Mouse (Mus musculus) right cerebral cortex, postnatal 36 days (tissue): ENCODE data around the gene Tmem56.

Experiments
- DNase-seq, 2 experiments: peaks; one replicate each; pipeline ENCODE4 v3.0.0; 2022; ENCODE audit warnings: low spot score in 2 of 2, mixed read lengths in 1 of 2

Gene Tmem56

DNA sequence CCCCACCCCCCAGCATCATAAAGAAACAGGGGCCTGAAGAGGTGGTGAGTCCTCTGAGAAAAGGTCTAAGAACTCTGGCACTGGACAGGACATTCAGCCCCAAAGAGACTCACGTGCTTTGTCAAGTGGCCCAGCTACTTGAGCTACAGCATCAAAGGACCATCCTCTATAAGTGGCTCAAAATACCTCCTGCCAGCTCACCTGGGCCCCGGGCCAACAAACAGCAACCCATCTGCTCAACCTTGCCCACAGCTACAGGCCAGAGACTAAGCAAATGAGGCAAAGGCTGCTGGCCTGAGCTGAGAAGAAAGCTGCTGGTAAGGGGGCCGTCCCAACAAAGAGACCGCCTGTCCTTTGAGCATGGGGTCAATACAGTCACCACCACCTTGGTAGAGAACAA is 5.3 kb downstream of the Tmem56 start:
- DNase-seq, result no peak

DNA sequence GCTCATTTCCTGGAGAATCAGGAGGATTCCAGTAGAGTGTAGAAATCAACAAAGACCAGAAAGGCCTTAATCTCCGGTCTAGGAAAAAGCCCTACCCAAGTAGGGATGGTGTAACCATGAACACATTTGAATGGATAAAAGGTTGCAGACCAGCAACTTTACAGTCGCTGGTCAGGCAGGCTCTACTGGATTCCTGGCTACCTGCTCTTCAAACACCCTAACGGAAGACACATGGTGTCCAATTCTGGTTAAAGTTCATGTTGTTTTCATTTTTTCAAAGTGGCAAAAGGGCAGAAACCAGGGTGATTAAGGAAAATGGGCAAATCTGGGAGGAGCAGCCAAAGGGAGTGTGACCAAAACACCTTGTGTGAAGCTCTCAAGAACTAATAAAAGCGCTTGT is 5.9 kb downstream of the Tmem56 start:
- DNase-seq, result no peak

DNA sequence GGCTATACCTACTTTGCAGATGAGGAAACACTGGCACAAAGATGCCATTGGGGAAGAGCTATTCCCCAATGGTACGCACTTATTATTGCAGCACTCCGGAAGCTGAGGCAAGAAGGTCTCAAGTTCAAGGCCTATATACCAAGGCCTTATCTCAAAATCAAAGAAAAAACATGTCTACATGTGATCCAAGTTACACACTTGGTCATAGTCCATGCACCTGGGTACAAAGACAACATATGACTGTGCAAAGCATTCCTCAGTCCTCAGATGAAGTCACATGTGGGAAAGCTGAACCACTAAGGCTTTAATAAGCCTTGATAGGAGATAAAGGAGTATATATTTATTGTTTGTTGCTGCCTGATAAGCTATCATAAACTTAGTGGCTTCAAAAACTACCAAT is 8.9 kb downstream of the Tmem56 start:
- no peak for DNase-seq

DNA sequence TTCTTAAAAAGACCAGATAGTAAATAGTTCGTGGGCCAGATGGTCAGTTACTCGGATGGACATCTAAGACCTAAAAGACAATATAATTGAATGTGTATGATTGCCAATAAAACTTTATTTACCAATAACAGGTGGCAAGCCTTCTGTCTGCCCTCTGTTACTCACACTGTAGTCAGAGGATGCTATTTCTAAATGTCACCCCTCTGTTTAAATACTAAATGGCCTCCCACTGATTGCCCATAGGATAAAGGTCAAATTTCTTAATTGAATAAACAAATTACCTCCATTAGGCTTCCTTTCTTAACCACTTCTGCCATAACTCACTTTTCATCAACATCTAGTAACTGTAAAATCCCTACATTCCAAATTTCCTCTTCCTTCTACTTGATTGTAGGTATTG is 10.3 kb downstream of the Tmem56 start:
- no peak for DNase-seq

DNA sequence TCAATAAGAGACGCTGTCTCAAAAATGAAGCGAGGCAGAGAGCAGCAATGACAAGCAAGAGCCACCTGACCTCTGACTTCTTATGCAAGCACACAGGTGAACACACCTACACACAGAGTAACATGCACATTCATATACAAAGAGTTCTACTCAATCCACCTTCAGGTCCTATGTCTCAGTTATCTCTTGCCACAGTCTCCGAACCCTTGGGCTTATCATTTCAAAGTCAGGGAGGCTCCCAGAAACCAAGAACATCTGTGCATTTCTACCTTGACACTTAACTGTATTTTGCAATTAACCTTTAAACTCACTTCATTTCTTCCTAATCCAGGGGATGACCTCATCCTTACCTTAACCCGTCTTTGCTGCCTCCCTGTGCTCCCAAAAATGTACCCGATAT is 15.6 kb downstream of the Tmem56 start:
- DNase-seq, result no peak

DNA sequence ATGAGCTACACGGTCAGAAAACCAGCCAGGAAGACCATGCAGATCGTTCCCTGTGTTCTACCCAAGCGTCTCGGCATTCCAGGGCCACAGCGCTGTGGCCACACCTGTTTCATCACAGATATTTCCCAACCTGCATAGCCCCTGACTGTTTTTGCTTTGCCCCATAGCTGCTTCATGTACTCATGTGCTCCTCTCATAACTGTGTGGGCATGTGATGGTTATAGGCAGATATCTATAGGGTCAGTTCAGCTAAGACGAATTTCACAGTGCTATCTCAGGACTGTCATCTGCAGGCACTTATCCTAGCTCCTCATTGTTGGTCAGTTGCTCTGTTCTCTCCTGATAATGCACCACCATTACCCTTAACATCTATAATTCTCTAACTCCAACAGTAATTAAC is 18.7 kb downstream of the Tmem56 start:
- no peak for DNase-seq

DNA sequence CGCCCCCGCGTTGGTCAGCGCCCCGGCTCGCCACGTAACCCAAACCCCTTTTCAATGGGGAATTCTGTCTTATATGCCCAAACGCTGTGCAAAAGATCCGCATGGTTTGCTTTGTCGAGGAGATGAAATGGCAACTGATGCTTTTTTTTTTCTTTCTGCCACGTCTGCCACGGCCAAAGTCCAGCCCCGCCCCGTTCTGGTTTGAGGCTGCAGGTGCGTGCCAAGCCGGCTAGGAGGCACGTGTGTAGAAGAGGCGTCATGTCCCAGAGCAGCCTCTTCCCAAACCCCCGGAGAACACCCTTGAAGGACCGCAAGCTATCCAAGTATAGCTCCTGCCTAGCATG is 19.7 kb downstream of the Tmem56 start:
- peak; percentile 30 to 36 for DNase-seq

DNA sequence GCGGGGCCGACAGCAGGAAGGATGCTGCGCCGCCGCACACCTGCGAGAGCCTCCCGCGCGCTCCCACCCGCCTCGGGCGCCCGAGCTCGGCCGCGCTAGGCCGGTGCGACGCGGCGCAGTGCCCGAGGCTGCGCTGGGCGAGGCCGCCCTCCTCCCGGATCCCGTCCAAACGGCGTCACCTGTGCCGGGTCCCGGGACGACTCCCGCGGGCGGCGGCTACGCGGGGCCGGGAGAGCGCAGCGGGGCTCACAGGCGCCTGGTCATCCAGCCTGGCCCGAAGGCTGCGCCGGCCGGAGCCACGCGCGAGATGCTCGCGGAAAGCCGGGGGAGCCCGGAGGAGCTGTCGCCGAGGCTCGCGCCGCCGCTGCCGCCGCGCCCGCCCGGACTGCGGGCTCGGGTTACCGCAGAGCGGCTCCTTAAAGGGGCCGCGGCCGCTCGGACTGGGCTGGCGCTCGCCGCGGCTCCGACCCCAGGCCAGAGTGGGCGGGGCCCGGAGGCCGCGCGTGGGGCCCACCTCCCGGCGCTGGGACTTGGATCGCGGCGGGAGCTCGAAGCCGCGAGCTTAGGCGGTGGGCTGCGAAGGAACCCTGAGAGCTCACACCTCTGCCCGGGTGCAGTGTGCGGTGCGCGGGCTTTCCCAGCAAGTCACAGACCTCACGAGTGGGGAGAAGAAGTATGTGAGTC is 20.2 kb downstream of the Tmem56 start:
- peak; percentile 18 to 23 for DNase-seq

DNA sequence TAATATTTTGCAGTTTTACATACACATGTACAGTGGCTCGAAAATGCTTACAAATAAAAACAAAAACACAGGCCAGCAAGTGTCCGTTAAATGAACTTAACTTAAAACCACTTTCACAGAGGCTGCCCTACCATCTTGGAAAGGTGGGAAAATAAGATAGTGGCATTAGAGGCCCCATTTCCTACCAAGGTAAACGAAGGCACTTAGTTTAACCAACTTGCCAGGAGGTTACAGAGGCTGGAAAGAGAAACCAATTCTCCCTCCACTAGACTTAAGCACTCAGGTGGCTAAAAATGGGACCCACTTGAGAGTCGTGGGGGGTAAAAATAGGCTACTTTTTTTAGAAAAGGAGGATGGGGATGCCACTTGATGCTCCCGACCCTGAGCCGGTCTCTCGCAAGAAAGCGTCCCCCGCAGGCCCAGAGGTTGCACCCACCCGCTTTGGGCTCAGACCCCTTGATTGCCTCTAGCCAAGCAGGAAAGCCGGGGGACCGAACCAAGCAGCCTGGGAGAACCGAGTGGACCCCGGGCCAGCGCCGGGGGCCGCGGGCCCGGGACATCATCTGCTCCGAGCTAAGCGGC is 20.9 kb downstream of the Tmem56 start:
- DNase-seq, result no peak

DNA sequence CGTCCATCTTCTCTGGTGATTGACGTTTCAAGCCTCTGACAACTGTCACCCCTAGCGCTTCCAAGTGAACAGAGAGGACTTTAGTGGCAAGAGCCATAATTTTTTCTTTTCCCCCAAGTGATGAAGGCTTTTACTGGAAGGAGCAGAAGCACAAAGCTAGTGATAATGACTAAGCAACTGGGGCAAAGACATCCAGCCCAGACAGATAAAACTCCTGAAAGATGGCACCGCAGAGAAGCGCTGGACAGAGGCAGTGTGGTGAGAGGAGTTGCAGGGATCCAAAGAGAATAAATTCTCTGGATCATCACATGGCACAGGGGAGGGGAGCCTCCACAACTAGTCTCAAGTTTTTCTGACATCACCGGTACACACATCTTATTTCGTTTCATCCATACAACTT is 21.6 kb downstream of the Tmem56 start:
- no peak for DNase-seq

DNA sequence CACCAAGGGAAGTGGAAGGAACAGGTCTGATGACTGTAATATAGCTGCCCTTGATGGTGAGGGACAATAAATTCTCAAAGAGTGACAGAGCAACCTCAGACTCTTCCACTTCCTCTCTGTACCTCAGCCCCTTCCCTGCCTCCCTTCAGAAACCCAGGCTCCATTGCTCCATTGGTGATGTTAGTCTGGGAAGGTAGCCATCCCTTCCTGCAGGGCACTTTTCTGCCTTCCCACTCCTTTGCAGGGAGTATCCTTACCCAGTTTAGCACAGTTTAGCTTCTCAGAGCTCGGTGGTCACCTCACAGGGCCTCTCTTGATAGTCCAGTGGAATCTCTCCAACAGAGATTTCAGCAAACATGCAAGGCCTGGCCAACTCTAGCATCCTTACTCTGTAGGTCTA is 22.1 kb downstream of the Tmem56 start:
- no peak for DNase-seq

DNA sequence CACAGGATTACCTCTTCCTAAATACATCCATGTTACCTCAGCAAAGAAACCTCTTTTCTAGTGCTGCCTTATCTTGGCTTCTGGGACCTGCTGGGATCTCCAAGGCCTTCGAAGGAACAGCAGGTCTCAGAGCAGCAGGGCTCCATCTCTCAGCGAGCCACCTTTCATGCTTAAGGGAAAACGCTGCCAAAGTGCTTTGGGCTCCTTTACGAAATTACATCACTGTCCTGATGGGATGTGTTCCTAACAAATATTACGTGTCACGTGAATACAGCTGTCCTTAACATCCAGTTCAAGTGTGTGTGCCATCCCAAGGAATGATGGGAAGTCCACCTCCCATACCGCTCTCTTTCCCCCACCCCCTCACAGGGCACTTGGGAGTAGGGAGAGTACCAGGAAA is 22.9 kb downstream of the Tmem56 start:
- no peak for DNase-seq

DNA sequence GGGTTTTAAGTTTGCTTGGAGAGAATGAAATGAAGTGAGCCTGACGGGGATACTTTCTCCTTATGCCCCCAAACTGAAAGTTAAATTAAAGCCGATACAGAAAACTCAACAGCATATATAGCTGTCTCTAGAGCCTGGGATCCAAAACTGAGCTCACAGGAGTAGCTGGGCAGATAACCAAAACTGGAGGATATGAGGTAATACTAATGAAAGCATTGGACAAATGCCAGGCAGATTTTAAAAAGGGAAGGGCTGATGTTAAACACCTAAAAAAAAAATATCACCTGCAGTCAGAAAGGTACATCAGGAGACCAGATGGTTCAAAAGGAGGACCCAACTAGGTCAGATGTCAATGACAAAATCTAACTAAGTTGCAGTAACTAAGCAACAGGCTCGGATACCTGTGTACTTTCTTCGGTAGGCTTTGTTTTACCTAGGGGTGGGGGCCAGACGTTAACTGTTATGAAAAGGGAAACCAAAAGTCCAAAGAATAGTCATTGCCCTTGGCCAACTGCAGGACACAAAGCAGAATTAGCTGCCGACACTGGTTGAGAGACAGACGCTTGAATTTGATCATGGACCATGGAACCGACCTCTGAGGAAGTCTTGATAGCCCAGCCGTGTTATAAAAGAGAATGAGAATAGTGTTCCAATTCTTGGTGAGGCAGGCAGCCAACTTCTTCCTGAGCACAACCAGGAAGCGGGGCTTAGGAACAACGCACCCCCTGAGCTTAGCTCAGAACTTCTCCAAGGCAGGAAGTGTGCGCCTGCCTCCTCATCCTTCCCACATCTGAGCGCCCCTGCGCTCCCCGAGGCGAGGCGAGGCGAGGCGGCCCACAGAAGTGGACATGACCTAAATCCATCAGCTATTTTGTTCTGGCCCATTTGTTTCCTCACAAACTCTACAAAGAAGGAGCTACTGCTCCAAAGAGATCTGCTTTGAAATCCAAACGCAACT is 24.1 kb downstream of the Tmem56 start:
- peak in 1 of 2 experiments; percentile 38 for DNase-seq

DNA sequence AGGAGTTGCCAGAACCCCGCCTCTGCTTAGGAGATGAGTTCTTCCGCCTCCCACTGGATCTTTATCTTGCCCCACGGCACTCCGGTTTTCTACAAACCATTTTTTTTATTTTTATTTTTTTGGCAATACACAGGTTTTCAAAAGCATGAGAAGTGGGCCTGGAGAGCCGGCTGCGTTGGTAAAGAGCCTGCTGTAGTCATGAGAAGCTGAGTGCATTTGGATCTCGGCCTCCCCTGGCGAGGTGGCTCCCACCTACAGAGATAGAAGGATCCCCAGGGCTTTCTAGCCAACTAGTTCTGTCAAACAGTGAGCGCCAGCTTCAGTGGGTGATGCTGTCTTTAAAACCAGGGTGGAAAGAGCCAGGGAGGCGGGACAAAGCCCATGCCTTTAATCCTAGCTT is 25.5 kb downstream of the Tmem56 start:
- DNase-seq, result peak; percentile 73 to 74

DNA sequence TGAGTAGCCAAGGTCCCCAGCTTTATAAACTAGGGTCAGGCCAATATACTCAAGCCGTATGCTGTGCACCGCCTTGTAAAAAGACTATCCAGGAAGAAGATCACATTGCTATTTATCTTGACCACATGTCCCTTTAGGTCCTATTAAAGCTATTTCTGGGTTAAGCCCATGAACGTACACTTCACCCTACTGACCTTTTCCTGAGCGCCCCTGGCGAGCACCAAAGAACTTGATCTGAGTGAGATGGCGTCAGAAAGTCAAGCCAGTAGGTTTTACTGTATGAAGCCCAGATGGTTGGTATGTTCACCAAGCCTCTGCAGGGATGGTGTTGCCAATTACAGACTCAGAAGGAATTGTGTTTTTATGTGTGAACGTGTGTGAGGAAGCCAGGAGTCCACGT is 26.8 kb downstream of the Tmem56 start:
- DNase-seq, result no peak

DNA sequence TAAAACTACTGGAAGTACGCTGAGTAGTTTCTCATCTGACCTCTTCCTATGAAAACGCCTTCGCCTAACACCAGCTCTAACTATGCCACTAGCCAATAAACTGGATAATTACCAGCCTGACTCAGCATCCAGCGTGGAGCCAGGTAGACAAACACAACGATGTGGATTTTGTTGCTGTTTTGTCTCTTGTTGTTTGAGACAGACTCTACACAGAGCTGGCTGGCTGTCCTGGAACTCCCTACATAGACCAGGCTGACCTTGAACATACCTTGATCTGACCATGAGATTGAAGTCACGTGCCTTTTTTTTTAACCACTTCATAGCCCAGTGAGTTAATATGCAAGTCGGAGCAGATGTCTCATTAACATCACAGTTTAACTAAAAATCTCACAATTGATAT is 27.4 kb downstream of the Tmem56 start:
- no peak for DNase-seq

DNA sequence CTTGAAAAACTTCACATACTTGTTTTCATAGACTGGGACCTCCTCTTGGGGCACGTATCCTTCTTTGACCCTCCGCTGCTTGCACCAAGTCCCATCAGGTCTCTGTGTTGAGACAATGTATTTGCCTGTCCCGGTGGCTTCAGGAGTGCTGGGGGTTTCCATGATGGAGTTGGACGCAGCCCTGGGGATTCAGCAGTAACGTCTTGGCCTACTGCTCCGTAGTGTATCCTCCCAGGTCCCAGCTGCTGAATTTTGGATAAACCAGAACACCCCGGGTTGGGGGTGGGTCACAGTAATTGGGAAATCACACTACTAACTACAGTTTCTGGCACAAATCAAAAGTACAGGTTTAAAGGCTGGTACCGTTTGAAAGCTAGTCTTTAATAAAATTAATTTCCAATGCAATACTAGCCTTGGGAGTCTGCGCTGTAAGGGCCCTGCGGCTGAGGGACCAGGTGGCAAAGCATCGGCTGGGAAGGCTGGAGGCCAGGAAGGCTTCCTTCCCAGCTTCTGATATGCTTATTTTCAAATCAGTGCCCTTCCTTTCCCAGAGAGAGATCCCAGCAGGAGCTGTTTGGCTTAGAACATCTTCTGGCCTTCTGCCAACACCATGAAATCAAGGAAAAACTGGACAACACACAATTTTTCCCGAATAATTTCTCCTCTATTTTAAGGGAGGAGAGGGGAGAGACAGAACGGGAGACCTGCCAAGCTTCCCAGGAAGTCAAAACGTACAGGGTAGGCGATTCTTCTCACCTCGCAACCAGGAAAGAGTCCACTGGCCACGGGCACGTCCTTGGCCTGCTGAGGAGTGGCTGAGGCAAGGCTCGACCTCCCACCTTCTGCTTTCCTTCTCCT is 32.1 kb downstream of the Tmem56 start:
- no peak for DNase-seq

DNA sequence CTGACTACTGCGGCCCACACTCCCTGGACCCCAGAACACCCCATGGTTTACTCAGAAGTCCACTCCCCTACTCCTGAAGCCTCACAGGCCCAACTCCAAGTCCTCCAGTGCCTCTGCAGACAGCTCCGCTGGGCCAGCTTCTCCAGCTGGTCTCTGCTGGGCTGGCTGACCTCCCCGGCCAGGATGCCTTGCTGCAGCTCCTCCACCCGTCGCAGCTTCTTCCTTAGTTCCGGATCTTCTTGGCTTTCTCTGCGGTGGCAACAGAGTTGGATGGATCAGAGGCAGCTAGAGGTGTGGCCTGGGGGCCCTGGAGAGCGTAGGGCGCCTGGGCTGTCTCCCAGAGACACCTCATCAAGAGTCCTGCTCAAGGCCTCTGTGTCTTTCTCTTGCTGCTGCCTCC is 32.9 kb downstream of the Tmem56 start:
- no peak for DNase-seq

DNA sequence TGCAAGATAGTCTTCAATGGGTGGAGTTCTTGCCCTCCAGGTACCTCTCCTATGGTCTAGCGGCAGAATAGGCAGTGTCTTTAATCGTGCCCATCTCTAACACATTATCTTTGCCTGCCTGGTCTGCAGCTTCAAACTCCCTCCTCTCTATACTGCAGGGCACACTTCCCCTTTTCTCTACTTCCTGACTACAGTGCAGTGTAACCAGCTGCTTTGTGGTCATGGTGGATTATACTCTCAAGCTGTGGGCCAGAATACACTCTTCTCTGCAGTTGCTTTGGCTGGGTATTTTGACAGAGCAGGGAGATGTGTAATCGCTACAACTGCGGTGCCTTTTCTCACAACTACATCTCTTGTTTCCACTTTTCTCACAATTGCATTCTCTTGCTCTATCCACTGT is 40.0 kb downstream of the Tmem56 start:
- DNase-seq, result no peak

DNA sequence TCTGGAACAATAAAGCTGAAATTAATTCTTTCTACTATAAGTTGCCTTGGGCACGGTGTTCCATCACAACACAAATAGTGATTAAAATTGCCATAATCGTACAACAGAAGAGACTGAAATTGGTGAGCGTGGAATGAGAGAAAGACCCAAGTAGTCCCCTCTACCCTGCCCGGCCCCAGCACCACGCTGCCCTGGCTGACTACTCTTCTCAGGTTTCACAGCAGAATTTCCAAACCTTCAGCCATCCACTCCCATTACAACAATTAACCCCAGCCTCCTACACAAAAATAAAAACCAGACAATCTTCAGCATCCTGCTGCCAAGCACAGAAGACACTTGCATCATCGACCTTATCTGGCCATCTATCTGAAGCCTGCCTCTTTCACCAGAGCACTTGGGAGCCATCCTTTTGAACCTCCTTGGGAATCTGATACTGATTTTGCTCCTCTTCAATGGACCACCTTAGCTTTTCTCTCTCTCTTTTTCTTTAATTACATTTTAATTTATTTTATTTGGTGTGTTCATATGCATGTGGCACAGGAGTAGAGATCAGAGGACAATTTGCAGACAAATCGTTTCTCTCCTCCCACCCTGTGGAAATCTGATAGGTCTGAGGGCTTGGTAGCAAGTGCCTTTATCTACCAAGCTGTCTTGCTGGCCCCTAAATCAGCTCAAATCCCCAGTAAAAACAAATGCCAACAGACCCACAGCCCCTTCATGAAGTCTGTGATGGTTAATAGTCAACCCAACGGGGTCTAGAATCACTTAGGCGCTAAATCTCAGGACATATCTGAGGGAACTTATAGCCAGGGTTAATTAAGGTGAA is 40.6 kb downstream of the Tmem56 start:
- DNase-seq, result no peak
